Mouse (Mus musculus) cerebellum, postnatal 14 days (tissue): ENCODE measurements around the gene Msantd1.
"Not testable (repeated sequence)": the region's sequence is repeated elsewhere in the genome, so short reads cannot be mapped to it uniquely, and the experiment has no call there.

Source experiments
- DNase-seq, 2 experiments: peaks; one replicate each; pipeline ENCODE4 v3.0.0; 2021; ENCODE audit warnings: mixed read lengths in 2 of 2

Msantd1 gene

DNA sequence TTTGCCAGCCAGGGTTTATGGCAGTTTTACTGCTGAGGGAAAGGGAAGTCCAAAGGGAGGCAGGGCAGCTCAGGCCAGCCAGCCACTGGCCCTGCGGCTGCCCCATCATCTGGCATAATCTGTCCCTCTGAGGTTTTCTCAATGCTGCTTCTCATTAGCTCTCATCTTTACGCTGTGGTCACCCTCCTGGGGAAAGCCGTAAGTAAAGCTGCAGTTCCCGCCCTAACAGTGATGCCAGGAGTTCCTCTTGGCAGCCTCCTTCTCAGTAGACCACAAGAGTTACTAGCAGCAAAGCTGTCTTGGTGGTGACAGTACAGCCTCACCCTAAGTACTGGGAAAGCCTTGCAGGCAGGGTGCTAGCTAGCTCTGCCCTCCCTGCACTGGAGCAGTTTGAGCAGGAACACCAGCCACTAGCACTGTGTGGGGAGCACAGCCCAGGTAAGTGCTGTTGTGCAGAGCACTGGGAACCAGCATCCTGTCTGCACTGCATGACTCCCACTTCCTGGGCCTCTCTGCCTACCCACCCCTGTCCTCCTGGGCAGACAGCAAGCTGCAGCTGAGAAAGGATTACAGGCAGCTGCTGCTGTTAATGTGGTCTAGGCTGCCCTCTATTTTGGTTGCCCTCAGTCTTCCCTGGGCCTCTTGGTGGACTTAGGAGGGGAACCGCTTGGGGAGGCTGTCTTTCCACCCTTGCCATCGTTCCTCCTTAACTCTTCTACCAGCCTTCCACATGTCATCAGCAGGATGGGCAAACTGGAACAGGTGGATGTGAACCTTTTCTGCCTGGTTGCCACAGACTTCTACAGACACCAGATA lies at the start of gene Msantd1:
TSS of gene Msantd1 (plus strand) at position 103 of the 816 bp plus-strand sequence.
- DNase-seq: no peak

DNA sequence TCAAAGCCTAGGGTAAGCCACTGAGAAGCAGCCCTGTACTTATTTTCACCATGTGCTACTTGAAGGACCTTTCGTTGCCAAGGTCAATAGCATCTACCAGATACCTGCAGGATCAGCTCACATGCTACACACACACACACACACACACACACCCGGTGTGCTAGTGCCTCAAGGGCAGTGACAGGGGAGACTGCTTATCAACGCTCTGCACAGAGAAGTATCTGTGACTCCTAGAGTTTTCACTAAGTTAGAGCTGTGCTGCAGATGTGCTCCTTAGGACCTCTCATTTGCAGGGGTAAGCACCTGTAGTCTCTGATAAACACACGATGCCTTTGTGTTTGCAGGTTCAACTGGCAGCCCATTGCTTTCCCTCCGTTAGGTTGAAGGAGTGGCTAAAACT lies 42.4 kb upstream of the Msantd1 start:
- no peak for DNase-seq

DNA sequence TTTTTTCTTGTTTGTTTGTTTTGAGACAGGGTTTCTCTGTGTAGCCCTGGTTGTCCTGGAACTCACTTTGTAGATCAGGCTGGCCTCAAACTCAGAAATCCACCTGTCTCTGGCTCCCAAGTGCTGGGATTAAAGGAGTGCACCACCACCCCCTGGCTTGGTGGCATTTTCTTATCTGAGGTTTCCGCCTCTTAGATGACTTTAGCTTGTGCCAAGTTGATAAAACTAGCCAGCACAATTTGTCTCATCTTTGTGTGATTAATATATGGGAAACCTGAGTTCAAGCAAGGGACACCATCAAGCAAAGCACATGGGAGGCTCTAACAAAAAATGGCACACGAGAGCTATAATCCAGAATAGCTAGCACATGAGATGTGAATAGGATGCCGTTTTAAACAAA lies 27.5 kb upstream of the Msantd1 start:
- not testable (repeated sequence) for DNase-seq

DNA sequence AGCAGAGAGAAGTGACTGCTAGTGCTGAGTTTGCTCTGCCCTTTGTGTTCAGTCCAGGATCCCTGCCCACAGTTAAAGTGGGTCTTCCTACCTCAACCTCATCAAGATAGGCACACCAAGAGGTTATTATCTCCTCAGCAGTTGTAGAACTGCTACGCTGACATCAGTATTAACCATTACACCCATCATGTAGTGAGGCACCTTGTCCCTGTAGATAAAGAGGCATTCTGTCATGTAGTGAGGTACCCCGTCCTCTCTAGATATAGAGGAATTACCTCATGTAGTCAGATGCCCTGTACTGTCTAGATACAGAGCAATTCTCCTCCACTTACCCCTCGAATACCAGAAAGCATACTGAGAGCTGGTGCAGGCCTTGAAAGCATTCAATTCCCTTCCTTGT lies 26.8 kb upstream of the Msantd1 start:
- no peak for DNase-seq

DNA sequence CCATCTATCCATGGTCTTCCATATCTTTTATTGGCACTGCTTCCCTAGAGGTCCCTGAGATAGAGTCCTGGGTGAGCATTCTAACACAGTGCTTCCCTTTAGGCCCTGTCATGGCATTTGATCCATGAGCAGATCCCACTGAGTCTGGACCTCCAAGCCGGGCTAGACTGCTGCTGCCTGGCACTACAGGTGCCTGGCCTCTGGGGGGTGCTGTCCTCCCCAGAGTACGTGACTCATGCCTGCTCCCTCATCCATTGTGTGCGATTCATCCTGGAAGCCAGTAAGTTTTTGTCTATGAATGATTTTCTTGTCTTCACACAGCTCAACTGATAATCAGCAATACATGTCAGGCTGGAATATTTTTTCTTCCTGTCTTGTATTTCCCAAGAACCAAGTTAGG lies 22.6 kb upstream of the Msantd1 start:
- DNase-seq: no peak

DNA sequence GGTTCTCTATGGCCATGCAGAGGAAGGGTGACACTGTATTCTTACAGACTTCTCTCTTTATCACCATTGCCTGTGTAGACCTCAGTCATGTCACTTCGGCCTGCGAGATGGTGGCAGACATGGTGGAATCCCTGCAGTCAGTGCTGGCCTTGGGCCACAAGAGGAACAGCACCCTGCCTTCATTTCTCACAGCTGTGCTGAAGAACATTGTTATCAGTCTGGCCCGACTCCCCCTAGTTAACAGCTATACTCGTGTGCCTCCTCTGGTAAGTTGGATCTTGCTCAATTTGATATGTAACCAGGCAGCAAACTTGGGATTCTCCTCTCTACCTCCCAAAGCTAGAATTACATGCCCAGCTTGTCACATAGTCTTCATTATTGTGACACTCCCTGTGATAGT lies 18.6 kb upstream of the Msantd1 start:
- DNase-seq: no peak

DNA sequence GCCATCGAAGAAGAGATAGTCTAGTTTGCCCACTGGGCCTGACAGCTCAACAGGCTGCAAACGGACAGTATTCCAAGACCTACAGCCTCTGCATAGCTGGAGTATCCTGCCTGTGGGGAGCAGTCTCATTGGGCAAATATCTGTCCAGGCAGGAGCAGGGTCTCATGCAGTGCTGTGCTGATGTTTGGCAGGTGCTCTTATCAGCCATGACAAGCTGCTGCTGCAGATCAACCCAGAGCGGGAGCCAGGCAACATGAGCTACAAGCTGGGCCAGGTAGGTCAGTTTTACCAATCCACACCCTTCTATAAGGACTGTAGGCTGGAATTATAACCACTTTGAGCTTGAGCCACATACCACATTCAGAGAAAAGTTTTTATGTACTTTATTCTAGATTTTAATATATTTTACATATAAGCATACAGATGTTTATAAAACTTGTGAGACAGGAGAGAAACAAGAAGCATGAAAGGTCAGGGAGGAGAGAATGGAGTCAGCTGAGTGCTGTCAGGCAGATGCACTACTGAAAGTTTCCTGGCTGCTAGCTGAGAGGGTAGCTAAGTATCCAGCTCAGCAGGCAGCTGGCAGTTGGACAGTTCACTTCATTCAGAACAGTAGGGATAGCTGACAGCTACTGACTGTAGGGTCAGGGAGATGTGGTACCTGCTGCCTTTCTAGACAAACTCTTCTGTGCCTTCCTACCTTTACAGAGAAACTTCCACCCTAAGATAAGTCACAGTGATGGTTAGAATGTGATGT lies 10.9 kb upstream of the Msantd1 start:
- no peak for DNase-seq

DNA sequence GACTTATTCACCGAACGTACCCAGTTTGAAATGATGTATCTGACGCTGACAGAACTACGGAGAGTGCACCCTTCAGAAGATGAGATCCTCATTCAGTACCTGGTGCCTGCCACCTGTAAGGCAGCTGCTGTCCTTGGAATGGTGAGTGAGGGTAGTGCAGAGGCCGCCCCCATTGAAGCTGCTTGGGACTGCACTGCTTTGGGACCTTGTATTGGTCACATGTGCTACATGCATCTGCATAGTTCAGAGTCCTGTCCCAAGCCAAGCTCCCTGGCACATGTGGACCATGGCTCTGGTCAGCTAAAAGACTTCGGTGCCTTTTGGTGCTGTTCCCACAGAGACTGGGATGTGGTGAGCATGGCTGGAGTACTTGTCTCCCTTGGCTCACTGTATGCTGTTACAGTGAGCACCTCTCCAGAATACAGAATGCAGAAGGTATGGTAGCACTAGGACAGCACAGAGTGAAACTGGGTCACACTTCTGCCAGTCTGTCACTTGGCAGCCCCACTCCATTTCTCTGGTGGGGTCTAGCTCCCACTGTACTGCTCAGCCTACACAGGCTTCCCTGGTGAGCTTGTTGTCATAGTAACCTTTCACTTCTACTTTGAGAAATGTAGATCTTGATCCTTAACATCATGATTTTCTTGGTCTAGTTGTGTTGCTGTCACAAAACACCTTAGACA lies 7.9 kb upstream of the Msantd1 start:
- DNase-seq: no peak

DNA sequence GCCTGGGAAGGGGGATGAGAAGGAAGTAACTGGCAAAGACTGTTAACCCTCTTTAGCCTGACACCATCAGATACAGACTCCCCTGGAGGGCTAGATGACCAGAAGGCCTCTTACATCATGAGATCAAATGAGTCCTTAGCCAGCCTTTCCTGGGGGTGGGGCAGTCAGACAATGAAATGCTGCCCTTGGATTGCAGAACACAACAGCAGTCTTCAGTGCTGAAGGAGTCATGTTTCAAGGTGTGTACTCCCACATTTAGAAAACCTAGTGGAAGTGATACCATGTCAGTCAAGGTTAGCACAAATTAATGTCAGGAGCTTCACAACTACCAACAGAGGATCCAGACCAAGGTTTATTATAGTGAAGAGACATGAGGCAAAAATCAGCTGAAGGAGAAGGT lies 5.4 kb upstream of the Msantd1 start:
- no peak for DNase-seq

DNA sequence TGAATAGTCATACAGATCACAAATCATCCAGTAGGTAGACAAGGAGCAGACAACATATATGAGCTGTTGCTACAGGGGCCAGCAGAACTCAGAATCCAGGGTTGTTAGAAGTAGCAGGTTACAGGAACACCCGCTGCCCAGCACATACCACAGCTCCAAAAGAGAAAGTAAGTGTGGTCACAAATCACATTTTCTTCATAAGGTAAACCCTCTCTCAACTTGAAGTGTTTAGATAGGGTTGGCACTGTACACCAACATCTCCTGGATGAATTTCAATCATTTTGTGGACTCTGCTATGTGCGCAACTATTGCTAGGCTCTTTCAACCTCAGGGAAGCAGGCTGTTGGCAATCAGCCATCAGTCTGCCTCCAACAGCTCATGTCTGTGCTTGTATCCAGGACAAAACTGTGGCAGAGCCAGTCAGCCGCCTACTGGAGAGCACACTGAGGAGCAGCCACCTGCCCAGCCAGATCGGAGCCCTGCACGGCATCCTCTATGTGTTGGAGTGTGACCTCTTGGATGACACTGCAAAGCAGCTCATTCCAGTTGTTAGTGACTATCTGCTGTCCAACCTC lies 4.9 kb upstream of the Msantd1 start:
- peak; percentile 87 for DNase-seq

DNA sequence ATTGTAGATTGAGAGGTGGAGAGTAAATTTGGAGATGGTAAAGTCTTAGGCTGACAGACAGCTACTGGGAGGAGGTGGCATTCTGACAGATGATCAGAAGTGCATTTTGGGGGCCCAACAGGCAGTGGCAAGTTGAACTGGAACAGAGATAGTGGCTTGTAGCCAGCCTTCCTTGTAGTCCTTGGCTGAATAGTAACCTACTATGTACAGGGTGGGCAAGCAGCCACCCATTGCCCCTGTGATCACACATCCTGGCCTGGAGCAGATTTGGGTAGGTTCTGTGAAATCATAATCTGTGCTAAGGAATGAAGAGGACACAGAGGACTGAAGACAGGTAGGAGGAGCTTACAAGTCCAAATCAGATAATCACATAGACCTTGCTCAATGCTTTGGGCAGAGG lies 3.4 kb upstream of the Msantd1 start:
- DNase-seq: peak in 1 of 2 experiments; percentile 31

DNA sequence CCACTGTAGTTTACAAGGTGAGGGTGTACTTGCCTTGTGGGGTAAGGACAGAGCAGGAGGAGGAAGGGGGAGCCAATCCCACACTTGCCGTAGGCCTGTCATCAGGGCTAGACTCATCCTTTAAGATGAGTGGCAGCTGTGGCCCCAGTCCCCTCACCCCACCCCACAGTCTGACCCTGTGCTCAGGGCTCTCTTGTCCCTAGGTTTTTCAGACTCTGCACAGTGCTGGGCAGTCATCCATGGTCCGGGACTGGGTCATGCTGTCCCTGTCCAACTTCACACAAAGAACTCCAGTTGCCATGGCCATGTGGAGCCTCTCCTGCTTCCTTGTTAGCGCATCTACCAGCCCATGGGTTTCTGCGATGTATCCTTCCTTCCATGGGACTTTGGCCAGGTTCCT lies 582 bp upstream of the Msantd1 start:
- no peak for DNase-seq

DNA sequence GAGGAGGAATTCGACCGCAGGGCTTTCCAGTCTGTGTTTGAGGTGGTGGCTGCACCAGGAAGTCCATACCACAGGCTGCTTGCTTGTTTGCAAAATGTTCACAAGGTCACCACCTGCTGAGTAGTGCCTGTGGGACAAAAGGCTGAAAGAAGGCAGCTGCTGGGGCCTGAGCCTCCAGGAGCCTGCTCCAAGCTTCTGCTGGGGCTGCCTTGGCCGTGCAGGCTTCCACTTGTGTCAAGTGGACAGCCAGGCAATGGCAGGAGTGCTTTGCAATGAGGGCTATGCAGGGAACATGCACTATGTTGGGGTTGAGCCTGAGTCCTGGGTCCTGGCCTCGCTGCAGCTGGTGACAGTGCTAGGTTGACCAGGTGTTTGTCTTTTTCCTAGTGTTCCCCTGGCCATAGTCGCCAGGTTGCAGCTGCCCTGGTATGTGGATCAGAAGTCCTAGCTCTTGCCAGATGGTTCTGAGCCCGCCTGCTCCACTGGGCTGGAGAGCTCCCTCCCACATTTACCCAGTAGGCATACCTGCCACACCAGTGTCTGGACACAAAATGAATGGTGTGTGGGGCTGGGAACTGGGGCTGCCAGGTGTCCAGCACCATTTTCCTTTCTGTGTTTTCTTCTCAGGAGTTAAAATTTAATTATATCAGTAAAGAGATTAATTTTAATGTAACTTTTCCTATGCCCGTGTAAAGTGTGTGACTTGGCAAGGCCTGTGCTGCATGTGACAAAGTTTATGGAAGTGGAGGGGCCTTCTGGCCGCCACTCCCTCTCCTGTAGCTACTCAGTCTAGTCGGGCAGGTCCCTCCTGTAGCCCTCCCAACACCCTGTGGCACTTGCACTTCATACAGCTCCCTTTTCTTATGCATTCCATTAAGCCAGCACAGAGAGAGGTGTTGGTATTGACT lies 1.2 kb downstream of the Msantd1 start:
- no peak for DNase-seq

DNA sequence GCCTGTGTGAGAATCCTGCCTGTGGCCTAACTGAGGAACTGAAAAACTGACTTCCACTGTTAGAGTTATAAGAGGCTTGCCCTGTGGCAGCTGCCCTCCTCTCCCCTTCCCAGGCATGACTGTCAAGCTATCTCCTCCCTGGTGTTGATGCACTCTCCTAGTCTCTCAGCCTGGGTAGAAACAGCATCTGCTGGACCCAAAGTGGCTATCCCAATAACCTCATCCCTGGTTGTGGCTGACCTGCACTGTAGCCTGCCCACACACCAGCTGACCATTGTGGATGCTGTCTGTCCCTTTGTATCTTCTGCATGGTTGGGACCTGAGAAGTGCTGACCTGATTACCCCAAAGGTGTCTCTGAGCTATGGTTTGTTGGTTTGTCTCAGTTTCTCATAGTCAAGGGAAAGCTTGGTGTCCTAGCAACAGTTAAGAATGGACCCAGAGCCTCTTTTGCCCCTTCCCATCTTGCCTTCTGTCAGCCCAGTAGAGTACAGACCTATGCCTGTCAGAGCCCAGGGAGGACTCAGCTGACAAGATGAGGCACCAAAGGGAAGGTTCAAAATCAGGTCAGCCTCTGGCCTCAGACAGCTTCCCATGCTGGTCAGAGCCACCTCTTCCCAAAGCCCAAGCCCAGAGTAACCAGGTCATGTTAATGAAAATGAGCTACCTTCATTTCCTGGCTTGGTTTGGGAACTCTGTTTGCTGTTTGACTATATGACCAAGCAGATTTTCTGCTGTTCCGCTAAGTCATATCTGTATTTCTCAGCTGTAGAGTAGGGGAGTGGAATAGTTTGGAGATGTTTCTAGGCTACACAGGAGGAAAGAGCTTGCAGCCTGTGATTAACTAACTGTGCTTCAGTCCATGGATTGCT lies 2.1 kb downstream of the Msantd1 start:
- DNase-seq: no peak

DNA sequence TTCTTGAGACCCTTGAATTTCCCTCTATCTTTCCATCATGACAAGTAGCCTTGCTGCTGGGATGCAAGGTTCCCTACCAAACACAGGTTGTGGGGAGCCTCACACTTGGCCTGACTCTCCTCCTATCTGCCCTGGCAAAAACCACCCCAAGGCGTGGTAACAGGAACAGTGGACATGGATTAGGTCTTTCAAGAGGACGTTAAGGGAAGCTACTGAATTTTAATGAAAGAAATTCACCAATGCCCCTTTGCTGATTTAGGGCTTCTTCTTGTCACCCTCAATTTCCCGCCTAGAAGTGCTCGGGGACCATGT lies 2.6 kb downstream of the Msantd1 start:
- no peak for DNase-seq

DNA sequence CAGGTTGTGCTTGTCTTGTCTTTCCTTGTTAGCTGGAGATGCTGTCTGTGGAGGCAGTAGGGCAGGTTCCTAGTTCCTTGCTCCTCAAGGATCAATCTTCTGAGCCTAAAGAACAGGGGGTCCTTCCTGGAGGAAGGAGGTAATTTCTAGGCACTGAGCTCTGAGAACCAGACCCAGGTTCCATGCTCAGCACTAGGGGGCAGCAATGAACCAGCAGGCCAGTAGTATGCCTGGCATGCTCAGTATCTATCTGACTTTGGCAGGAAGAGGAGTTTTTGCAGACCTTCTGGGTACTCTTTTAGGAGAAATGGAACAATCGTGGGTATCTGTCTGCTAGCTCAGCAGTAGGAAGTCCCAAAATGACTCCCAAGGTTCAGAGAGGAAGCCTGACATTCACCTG lies 8.0 kb downstream of the Msantd1 start:
- DNase-seq: peak; percentile 87 to 91

DNA sequence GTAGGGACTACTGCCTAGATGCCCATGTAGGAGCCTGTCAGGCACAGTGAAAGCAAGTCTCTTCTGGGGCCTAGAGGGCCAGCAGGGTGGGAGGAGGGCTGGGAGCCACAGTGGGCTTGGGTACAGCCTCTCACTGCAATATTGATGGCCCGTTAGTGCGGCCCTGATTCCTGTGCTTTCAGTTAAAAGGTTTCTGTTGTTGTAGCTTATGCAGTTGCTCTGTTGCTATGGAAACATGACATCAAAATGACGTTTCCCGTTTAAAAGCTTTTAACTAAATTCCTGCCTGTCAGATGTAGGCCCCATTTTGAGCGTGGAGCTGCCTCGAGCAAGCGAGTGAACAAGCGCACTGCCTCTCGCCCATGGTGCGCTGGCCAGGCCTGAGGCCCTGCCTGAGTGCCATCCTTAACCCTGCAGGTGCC lies 9.4 kb downstream of the Msantd1 start:
- no peak for DNase-seq

DNA sequence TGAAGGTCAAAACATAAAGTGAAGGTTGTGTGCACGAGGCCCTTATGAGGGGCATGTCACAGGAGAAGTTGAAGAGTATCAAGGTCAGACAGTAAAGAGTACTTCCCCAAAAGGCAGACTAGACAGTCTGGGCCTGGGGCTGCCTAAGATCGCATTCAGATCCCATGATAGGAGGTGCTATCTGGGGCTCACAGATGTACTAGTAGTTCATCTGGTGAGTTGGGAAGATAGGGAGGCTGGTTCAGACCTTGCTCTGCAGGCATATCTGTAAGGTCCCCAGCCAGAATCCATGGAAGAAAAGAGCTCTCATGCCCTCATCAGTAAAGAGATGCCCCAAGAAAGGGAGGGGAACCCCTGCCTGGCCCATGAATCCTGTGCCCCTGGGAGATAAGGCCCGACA lies 11.0 kb downstream of the Msantd1 start:
- DNase-seq: no peak

DNA sequence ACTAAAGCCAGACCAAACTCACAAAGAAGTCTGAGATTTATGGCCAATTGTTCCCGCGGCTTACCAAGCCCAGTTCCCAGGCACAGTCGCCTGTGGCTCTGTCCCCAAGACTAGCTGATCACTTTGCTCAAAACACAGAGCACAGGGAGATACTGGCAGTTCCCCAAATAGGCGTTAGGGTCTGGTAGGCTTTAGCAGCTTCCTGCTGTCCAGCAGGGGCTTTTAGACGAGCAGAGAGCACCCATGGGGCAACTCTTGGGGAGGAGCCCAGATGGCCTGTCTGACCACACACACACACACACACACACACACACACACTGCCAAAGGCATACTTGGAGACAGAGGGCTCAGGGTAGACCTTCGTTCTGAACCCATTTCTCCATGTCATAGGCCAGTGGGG lies 14.7 kb downstream of the Msantd1 start:
- DNase-seq: peak in 1 of 2 experiments; percentile 20

DNA sequence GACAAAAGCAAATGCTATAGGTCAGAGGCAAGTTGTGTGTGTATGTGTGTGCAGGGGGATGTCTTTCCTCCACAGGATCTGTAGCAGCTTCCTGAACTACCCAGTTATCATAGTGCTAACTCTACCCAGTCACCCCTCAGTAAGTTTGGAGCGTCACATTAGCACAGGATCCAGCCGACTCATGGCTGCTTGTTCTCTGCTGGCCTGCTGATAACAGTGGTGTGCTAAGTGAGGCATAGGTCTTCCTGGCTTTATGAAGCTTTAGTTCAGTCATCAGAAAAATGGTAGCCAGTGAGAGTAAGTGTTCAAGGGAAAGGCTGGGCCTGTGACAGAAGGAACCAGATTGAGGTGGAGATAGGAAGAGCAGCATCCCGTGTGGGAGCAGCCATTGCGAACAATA lies 16.1 kb downstream of the Msantd1 start:
- no peak for DNase-seq

DNA sequence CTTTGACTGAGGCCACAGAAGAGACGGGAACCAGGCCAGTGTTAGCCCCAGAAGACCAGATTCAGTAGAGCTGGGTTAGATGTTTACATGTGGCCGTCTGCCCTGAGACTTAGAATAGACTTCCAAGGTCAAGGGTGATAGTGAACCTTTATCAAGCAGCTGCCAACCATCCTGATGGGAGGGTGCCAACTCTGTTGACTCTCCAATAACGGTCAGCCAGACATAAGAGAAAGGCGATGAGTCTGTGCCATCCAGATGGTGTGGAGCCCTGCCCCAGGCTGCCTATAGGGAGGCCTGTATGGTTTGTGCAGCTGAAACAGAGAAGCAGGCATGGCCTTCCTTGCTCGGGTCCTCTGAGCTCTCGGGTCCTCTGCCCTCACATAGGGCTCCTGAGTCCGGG lies 16.7 kb downstream of the Msantd1 start:
- no peak for DNase-seq
